Mouse (Mus musculus) limb, embryonic 14.5 days (tissue): Measurements from ENCODE around the gene Ift43. TPM values are rescaled to one million over a fixed set of nuclear protein-coding genes. Genes with fewer than 3 reads are reported as not detected.

ENCODE experiments used
- ATAC-seq: fragments of 200-750 bp; cut with Nextera tagmentation; 2 replicates; pipeline ENCODE4 v1.8.0; 2017; ENCODE audit warnings: low read depth, moderate number of reproducible peaks, moderate TSS enrichment; ENCODE audit not compliant: low FRiP score
- DNase-seq: peaks from one replicate; pipeline ENCODE4 v3.0.0-alpha.2; 2015; ENCODE audit warnings: low spot score
- H3K27ac ChIP-seq: fragments of 300-500 bp; sonication (generic); replicated peaks from 2 replicates; pipeline ENCODE4 v1.5.1; 2014; ENCODE audit warnings: low read depth, mild to moderate bottlenecking, low read length, moderate library complexity, mixed read lengths
- H3K27me3 ChIP-seq: fragments of 300-500 bp; sonication (generic); 2 replicates; pipeline ENCODE4 v1.6.1; 2014; ENCODE audit warnings: low read length, mixed read lengths; ENCODE audit not compliant: control insufficient read depth, insufficient read depth
- H3K36me3 ChIP-seq: fragments of 300-500 bp; sonication (generic); 2 replicates; pipeline ENCODE4 v1.6.1; 2014; ENCODE audit warnings: mild to moderate bottlenecking, low read length, moderate library complexity, mixed read lengths; ENCODE audit not compliant: control insufficient read depth, insufficient read depth
- H3K4me1 ChIP-seq: fragments of 300-500 bp; sonication (generic); 2 replicates; pipeline ENCODE4 v1.6.1; 2014; ENCODE audit warnings: antibody characterized with exemption, low read length, mixed read lengths; ENCODE audit not compliant: control insufficient read depth, insufficient read depth
- H3K4me2 ChIP-seq: fragments of 300-500 bp; sonication (generic); replicated peaks from 2 replicates; pipeline ENCODE4 v1.6.1; 2014; ENCODE audit warnings: low read depth, mild to moderate bottlenecking, low read length, moderate library complexity; ENCODE audit not compliant: severe bottlenecking
- H3K4me3 ChIP-seq: fragments of 300-500 bp; sonication (generic); replicated peaks from 2 replicates; pipeline ENCODE4 v1.5.1; 2014; ENCODE audit warnings: low read length
- H3K9ac ChIP-seq: fragments of 300-500 bp; sonication (generic); 2 replicates; pipeline ENCODE4 v1.6.1; 2014; ENCODE audit warnings: mild to moderate bottlenecking, low read depth, low read length, moderate library complexity; ENCODE audit not compliant: severe bottlenecking
- H3K9me3 ChIP-seq: fragments of 300-500 bp; sonication (generic); 2 replicates; pipeline ENCODE4 v1.6.1; 2016; ENCODE audit warnings: low read length; ENCODE audit not compliant: control insufficient read depth
- POLR2A ChIP-seq: fragments of 200-500 bp; IDR thresholded peaks from 2 replicates; pipeline ENCODE4 v1.8.0; 2012; ENCODE audit warnings: inconsistent platforms, mild to moderate bottlenecking, moderate library complexity, borderline replicate concordance; ENCODE audit not compliant: insufficient read depth, insufficient read length; ENCODE audit errors: extremely low read depth
- WGBS: fragments of 180-500 bp; shearing (Covaris S2); extraction: QIAGEN DNeasy Blood & Tissue Kit; methylation state at CpG from one replicate; pipeline ENCODE4 v1.1.7; 2014; 5-methylcytosine and 5-hydroxymethylcytosine counted together
- polyA plus RNA-seq, 2 experiments: library from polyadenylated mRNA; depleted of rRNA in 1 of 2; stranded (reverse) in 1 of 2; unstranded in 1 of 2; fragments of >200 nt; fragmentation: Nextera tagmentation in 1 of 2; extraction: Ambion mirVana in 1 of 2; gene quantifications; 2 replicates each; pipeline versions ENCODE4 v1.2.1 to v1.2.3; 2012 to 2014

Gene Ift43
- polyA plus RNA-seq, 2 experiments: 48.7 to 75.5 TPM

GRCm38 (mm10) chr12:86077736-86078135 lies 4.6 kb upstream of the Ift43 start:
- ATAC-seq (no peak), DNase-seq (no peak)
- H3K27ac ChIP-seq: peak overlapping the region; percentile 98
- H3K9me3 ChIP-seq: no peaks in the 10 kb centered on the region
- H3K4me2 ChIP-seq: peak overlapping the region; percentile 91
- no peak for TF ChIP-seq POLR2A
- peak overlapping the region; percentile 70 for H3K9ac ChIP-seq
- no peaks in the 10 kb centered on the region for H3K27me3 ChIP-seq
- peaks cover 4% of the 10 kb centered on the region; the same call in 1 of the 2 replicates for H3K36me3 ChIP-seq
- 14% methylated on average over 11 of the region's 11 CpGs for WGBS
- H3K4me3 ChIP-seq: peak overlapping the region; percentile 59
- peaks cover 30% of the 10 kb centered on the region for H3K4me1 ChIP-seq

GRCm38 (mm10) chr12:86078176-86078552 lies 4.2 kb upstream of the Ift43 start:
- Histone ChIP-seq H3K36me3 (peaks cover 4% of the 10 kb centered on the region; the same call in 1 of the 2 replicates), H3K4me1 (peaks cover 33% of the 10 kb centered on the region), H3K27me3 (no peaks in the 10 kb centered on the region), H3K4me2 (peak overlapping the region; percentile 91), H3K9ac (peak overlapping the region; percentile 70), H3K9me3 (no peaks in the 10 kb centered on the region), H3K4me3 (peak overlapping the region; percentile 59), H3K27ac (peak overlapping the region; percentile 98)
- DNase-seq: no peak
- WGBS: 6% methylated on average over 9 of the region's 9 CpGs
- ATAC-seq: no peak
- TF ChIP-seq POLR2A: no peak

- no peaks in the 10 kb centered on the region for H3K27me3 ChIP-seq
- peak within 1 kb of the TSS; percentile 91 for H3K4me2 ChIP-seq
- peaks cover 33% of the 10 kb centered on the region for H3K4me1 ChIP-seq
- peak within 1 kb of the TSS; percentile 98 for H3K27ac ChIP-seq
- peak within 1 kb of the TSS; percentile 59 for H3K4me3 ChIP-seq
- WGBS: 0% methylated on average over 25 of the region's 25 CpGs
- peak; percentile 93 for DNase-seq
- peak; percentile 90 for ATAC-seq
- TF ChIP-seq POLR2A: peak; percentile 81; the same call in 1 of the 2 replicates
- peaks cover 4% of the 10 kb centered on the region; the same call in 1 of the 2 replicates for H3K36me3 ChIP-seq
- peak within 1 kb of the TSS; percentile 70 for H3K9ac ChIP-seq
- no peaks in the 10 kb centered on the region for H3K9me3 ChIP-seq
These were observed 3.7 kb upstream of the Ift43 start, which contains the start of gene Tgfb3 for GRCm38 (mm10) chr12:86078553-86079201. Tgfb3 (minus strand) TSS chr12:86079041.

- Histone ChIP-seq H3K4me1 (peaks cover 30% of the 10 kb centered on the region), H3K9me3 (no peaks in the 10 kb centered on the region), H3K4me2 (peak overlapping the region; percentile 91), H3K27ac (peak overlapping the region; percentile 98), H3K27me3 (no peaks in the 10 kb centered on the region), H3K4me3 (peak overlapping the region; percentile 59), H3K9ac (peak overlapping the region; percentile 70), H3K36me3 (peaks cover 4% of the 10 kb centered on the region; the same call in 1 of the 2 replicates)
- DNase-seq (peak; percentile 89), ATAC-seq (peak; percentile 83)
- under 1% methylated on average over 31 of the region's 31 CpGs for WGBS
- no peak for TF ChIP-seq POLR2A
These were observed 3.1 kb upstream of the Ift43 start for GRCm38 (mm10) chr12:86079202-86079667.

GRCm38 (mm10) chr12:86085873-86086272 lies 3.5 kb downstream of the Ift43 start:
- Histone ChIP-seq H3K27me3 (no peaks in the 10 kb centered on the region), H3K9ac (no peak overlapping the region), H3K4me2 (no peak overlapping the region), H3K27ac (no peak overlapping the region), H3K4me1 (peaks cover 7% of the 10 kb centered on the region), H3K4me3 (no peak overlapping the region), H3K9me3 (no peaks in the 10 kb centered on the region), H3K36me3 (peaks cover 22% of the 10 kb centered on the region)
- DNase-seq: no peak
- 83% methylated on average over 7 of the region's 7 CpGs for whole genome bisulfite sequencing
- no peak for TF ChIP-seq POLR2A
- no peak for ATAC-seq
